Mouse (Mus musculus): Measurements from ENCODE around the gene Gnptab. TPM values are rescaled to one million over a fixed set of nuclear protein-coding genes. Genes with fewer than 3 reads are reported as not detected.
"Not testable (repeated sequence)": the region's sequence is repeated elsewhere in the genome, so short reads cannot be mapped to it uniquely, and the experiment has no call there.

Gene Gnptab
- polyA plus RNA-seq, 1 experiment from 2014 or later: 12.3 TPM

- not testable (repeated sequence) for H3K4me3 ChIP-seq (ENCODE audit: low read length); H3K9me3 ChIP-seq (ENCODE audit: control insufficient read depth, low read length); H3K27ac ChIP-seq (ENCODE audit: low read length); H3K27me3 ChIP-seq (replicated peaks; ENCODE audit: control insufficient read depth, insufficient read depth, low read length); H3K4me1 ChIP-seq (ENCODE audit: control insufficient read depth, insufficient read depth, low read length); ATAC-seq; H3K4me2 ChIP-seq (ENCODE audit: low read depth, low read length); H3K36me3 ChIP-seq (ENCODE audit: control insufficient read depth, insufficient read depth, low read length); H3K9ac ChIP-seq (ENCODE audit: low read depth, low read length)
- WGBS: 68% methylated on average over 2 of the region's 2 CpGs
Observed at GRCm38 (mm10) chr10:88372945-88373344, 6.0 kb upstream of the Gnptab start.

GRCm38 (mm10) chr10:88374984-88375383 lies 3.9 kb upstream of the Gnptab start:
- no peak overlapping the region for H3K4me3 ChIP-seq (ENCODE audit: low read length)
- no peaks in the 10 kb centered on the region for H3K9me3 ChIP-seq (ENCODE audit: control insufficient read depth, low read length)
- 40% methylated on average over 10 of the region's 10 CpGs for WGBS
- no peaks in the 10 kb centered on the region for H3K36me3 ChIP-seq (ENCODE audit: control insufficient read depth, insufficient read depth, low read length)
- no peak overlapping the region for H3K4me2 ChIP-seq (ENCODE audit: low read depth, low read length)
- ATAC-seq: no peak
- no peak overlapping the region for H3K9ac ChIP-seq (ENCODE audit: low read depth, low read length)
- H3K27ac ChIP-seq (ENCODE audit: low read length): no peak overlapping the region
- H3K27me3 ChIP-seq (replicated peaks; ENCODE audit: control insufficient read depth, insufficient read depth, low read length): no peaks in the 10 kb centered on the region
- 0 out of 2 replicates have a peak, but pooled peaks cover under 1% of the 10 kb centered on the region for H3K4me1 ChIP-seq (ENCODE audit: control insufficient read depth, insufficient read depth, low read length)

- H3K9ac ChIP-seq (ENCODE audit: low read depth, low read length): no peak overlapping the region
- no peaks in the 10 kb centered on the region for H3K36me3 ChIP-seq (ENCODE audit: control insufficient read depth, insufficient read depth, low read length)
- no peak overlapping the region for H3K27ac ChIP-seq (ENCODE audit: low read length)
- H3K4me1 ChIP-seq (ENCODE audit: control insufficient read depth, insufficient read depth, low read length): peaks cover 12% of the 10 kb centered on the region
- H3K9me3 ChIP-seq (ENCODE audit: control insufficient read depth, low read length): no peaks in the 10 kb centered on the region
- no peak overlapping the region for H3K4me3 ChIP-seq (ENCODE audit: low read length)
- no peak for ATAC-seq
- H3K4me2 ChIP-seq (ENCODE audit: low read depth, low read length): no peak overlapping the region
- no peaks in the 10 kb centered on the region for H3K27me3 ChIP-seq (replicated peaks; ENCODE audit: control insufficient read depth, insufficient read depth, low read length)
- WGBS: 4% methylated on average over 11 of the region's 11 CpGs
Observed at GRCm38 (mm10) chr10:88376770-88377169, 2.2 kb upstream of the Gnptab start.

GRCm38 (mm10) chr10:88377666-88378065 lies 1.3 kb upstream of the Gnptab start:
- Histone ChIP-seq H3K36me3 (ENCODE audit: control insufficient read depth, insufficient read depth, low read length) (no peaks in the 10 kb centered on the region), H3K4me3 (ENCODE audit: low read length) (no peak overlapping the region), H3K4me1 (ENCODE audit: control insufficient read depth, insufficient read depth, low read length) (peaks cover 21% of the 10 kb centered on the region), H3K4me2 (ENCODE audit: low read depth, low read length) (no peak overlapping the region), H3K27ac (ENCODE audit: low read length) (no peak overlapping the region), H3K9me3 (ENCODE audit: control insufficient read depth, low read length) (no peaks in the 10 kb centered on the region), H3K9ac (ENCODE audit: low read depth, low read length) (no peak overlapping the region), H3K27me3 (replicated peaks; ENCODE audit: control insufficient read depth, insufficient read depth, low read length) (no peaks in the 10 kb centered on the region)
- no peak for ATAC-seq
- 76% methylated on average over 4 of the region's 4 CpGs for WGBS

- no peaks in the 10 kb centered on the region for H3K36me3 ChIP-seq (ENCODE audit: control insufficient read depth, insufficient read depth, low read length)
- peaks cover 21% of the 10 kb centered on the region for H3K4me1 ChIP-seq (ENCODE audit: control insufficient read depth, insufficient read depth, low read length)
- 3% methylated on average over 11 of the region's 11 CpGs for whole genome bisulfite sequencing
- ATAC-seq: peak; percentile 87
- no peaks in the 10 kb centered on the region for H3K27me3 ChIP-seq (replicated peaks; ENCODE audit: control insufficient read depth, insufficient read depth, low read length)
- H3K4me2 ChIP-seq (ENCODE audit: low read depth, low read length): peak overlapping the region; percentile 89
- peak overlapping the region; percentile 84 for H3K9ac ChIP-seq (ENCODE audit: low read depth, low read length)
- peak overlapping the region; percentile 84 for H3K4me3 ChIP-seq (ENCODE audit: low read length)
- no peaks in the 10 kb centered on the region for H3K9me3 ChIP-seq (ENCODE audit: control insufficient read depth, low read length)
- peak overlapping the region; percentile 84 for H3K27ac ChIP-seq (ENCODE audit: low read length)
Observed at GRCm38 (mm10) chr10:88380002-88380401, 1.1 kb downstream of the Gnptab start.

GRCm38 (mm10) chr10:88380430-88381060 lies 1.6 kb downstream of the Gnptab start:
- Histone ChIP-seq H3K27me3 (replicated peaks; ENCODE audit: control insufficient read depth, insufficient read depth, low read length) (no peaks in the 10 kb centered on the region), H3K36me3 (ENCODE audit: control insufficient read depth, insufficient read depth, low read length) (no peaks in the 10 kb centered on the region), H3K9ac (ENCODE audit: low read depth, low read length) (peak overlapping the region; percentile 84), H3K4me1 (ENCODE audit: control insufficient read depth, insufficient read depth, low read length) (peaks cover 22% of the 10 kb centered on the region), H3K27ac (ENCODE audit: low read length) (peak overlapping the region; percentile 84), H3K9me3 (ENCODE audit: control insufficient read depth, low read length) (no peaks in the 10 kb centered on the region), H3K4me2 (ENCODE audit: low read depth, low read length) (peak overlapping the region; percentile 89), H3K4me3 (ENCODE audit: low read length) (peak overlapping the region; percentile 84)
- no peak for ATAC-seq
- WGBS: 55% methylated on average over 14 of the region's 14 CpGs

- Histone ChIP-seq H3K9ac (ENCODE audit: low read depth, low read length) (peak overlapping the region; percentile 84; the same call in 1 of the 2 replicates), H3K4me3 (ENCODE audit: low read length) (no peak overlapping the region), H3K9me3 (ENCODE audit: control insufficient read depth, low read length) (no peaks in the 10 kb centered on the region), H3K36me3 (ENCODE audit: control insufficient read depth, insufficient read depth, low read length) (no peaks in the 10 kb centered on the region), H3K27ac (ENCODE audit: low read length) (no peak overlapping the region; the same call in 1 of the 2 replicates), H3K4me1 (ENCODE audit: control insufficient read depth, insufficient read depth, low read length) (peaks cover 28% of the 10 kb centered on the region), H3K27me3 (replicated peaks; ENCODE audit: control insufficient read depth, insufficient read depth, low read length) (no peaks in the 10 kb centered on the region), H3K4me2 (ENCODE audit: low read depth, low read length) (no peak overlapping the region)
- no peak for ATAC-seq
- whole genome bisulfite sequencing: 84% methylated on average over 4 of the region's 4 CpGs
Observed at GRCm38 (mm10) chr10:88381286-88381685, 2.4 kb downstream of the Gnptab start.

GRCm38 (mm10) chr10:88382009-88382408 lies 3.1 kb downstream of the Gnptab start:
- no peak overlapping the region for H3K4me2 ChIP-seq (ENCODE audit: low read depth, low read length)
- H3K36me3 ChIP-seq (ENCODE audit: control insufficient read depth, insufficient read depth, low read length): no peaks in the 10 kb centered on the region
- H3K9ac ChIP-seq (ENCODE audit: low read depth, low read length): no peak overlapping the region
- no peaks in the 10 kb centered on the region for H3K9me3 ChIP-seq (ENCODE audit: control insufficient read depth, low read length)
- no peak overlapping the region for H3K4me3 ChIP-seq (ENCODE audit: low read length)
- ATAC-seq: no peak
- H3K27ac ChIP-seq (ENCODE audit: low read length): no peak overlapping the region
- peaks cover 29% of the 10 kb centered on the region for H3K4me1 ChIP-seq (ENCODE audit: control insufficient read depth, insufficient read depth, low read length)
- no peaks in the 10 kb centered on the region for H3K27me3 ChIP-seq (replicated peaks; ENCODE audit: control insufficient read depth, insufficient read depth, low read length)
- 46% methylated on average over 6 of the region's 6 CpGs for WGBS

- Histone ChIP-seq H3K9me3 (ENCODE audit: control insufficient read depth, low read length) (no peaks in the 10 kb centered on the region), H3K27ac (ENCODE audit: low read length) (no peak overlapping the region), H3K4me3 (ENCODE audit: low read length) (no peak overlapping the region), H3K4me2 (ENCODE audit: low read depth, low read length) (no peak overlapping the region), H3K27me3 (replicated peaks; ENCODE audit: control insufficient read depth, insufficient read depth, low read length) (no peaks in the 10 kb centered on the region), H3K36me3 (ENCODE audit: control insufficient read depth, insufficient read depth, low read length) (no peaks in the 10 kb centered on the region), H3K4me1 (ENCODE audit: control insufficient read depth, insufficient read depth, low read length) (peaks cover 29% of the 10 kb centered on the region), H3K9ac (ENCODE audit: low read depth, low read length) (no peak overlapping the region)
- WGBS: 65% methylated on average over 4 of the region's 4 CpGs
- ATAC-seq: no peak
Observed at GRCm38 (mm10) chr10:88383479-88383878, 4.5 kb downstream of the Gnptab start.

GRCm38 (mm10) chr10:88384081-88384480 lies 5.1 kb downstream of the Gnptab start:
- no peaks in the 10 kb centered on the region for H3K27me3 ChIP-seq (replicated peaks; ENCODE audit: control insufficient read depth, insufficient read depth, low read length)
- no peaks in the 10 kb centered on the region for H3K36me3 ChIP-seq (ENCODE audit: control insufficient read depth, insufficient read depth, low read length)
- ATAC-seq: no peak
- H3K4me3 ChIP-seq (ENCODE audit: low read length): no peak overlapping the region
- H3K9ac ChIP-seq (ENCODE audit: low read depth, low read length): no peak overlapping the region
- WGBS: 47% methylated on average over 5 of the region's 5 CpGs
- H3K4me1 ChIP-seq (ENCODE audit: control insufficient read depth, insufficient read depth, low read length): peaks cover 29% of the 10 kb centered on the region
- no peak overlapping the region for H3K4me2 ChIP-seq (ENCODE audit: low read depth, low read length)
- H3K9me3 ChIP-seq (ENCODE audit: control insufficient read depth, low read length): no peaks in the 10 kb centered on the region
- H3K27ac ChIP-seq (ENCODE audit: low read length): no peak overlapping the region

Measured in intestine, embryonic 16.5 days (tissue).